Mouse (Mus musculus) embryonic facial prominence, embryonic 12.5 days (tissue): ENCODE data around the gene Gm17720. TPM values are rescaled to one million over a fixed set of nuclear protein-coding genes. Genes with fewer than 3 reads are reported as not detected.
"Not testable (repeated sequence)": the region's sequence is repeated elsewhere in the genome, so short reads cannot be mapped to it uniquely, and the experiment has no call there.

Experiments
- ATAC-seq: fragments of 200-750 bp; cut with Nextera tagmentation; 2 replicates; pipeline ENCODE4 v1.8.0; 2017; ENCODE audit not compliant: insufficient number of reproducible peaks, insufficient read depth, low FRiP score, low TSS enrichment
- H3K27ac ChIP-seq: fragments of 300-500 bp; sonication (generic); 2 replicates; pipeline ENCODE4 v1.5.1; 2016; ENCODE audit warnings: mild to moderate bottlenecking
- H3K27me3 ChIP-seq: fragments of 300-500 bp; sonication (generic); 2 replicates; pipeline ENCODE4 v1.6.1; 2016; ENCODE audit warnings: mild to moderate bottlenecking, moderate library complexity
- H3K36me3 ChIP-seq: fragments of 300-500 bp; sonication (generic); 2 replicates; pipeline ENCODE4 v1.6.1; 2016; ENCODE audit warnings: mild to moderate bottlenecking
- H3K4me1 ChIP-seq: fragments of 300-500 bp; sonication (generic); 2 replicates; pipeline ENCODE4 v1.6.1; 2016
- H3K4me2 ChIP-seq: fragments of 300-500 bp; sonication (generic); replicated peaks from 2 replicates; pipeline ENCODE4 v1.6.1; 2016; ENCODE audit warnings: mild to moderate bottlenecking, moderate library complexity
- H3K4me3 ChIP-seq: fragments of 300-500 bp; sonication (generic); 2 replicates; pipeline ENCODE4 v1.5.1; 2016; ENCODE audit warnings: mild to moderate bottlenecking
- H3K9ac ChIP-seq: fragments of 300-500 bp; sonication (generic); 2 replicates; pipeline ENCODE4 v1.6.1; 2016; ENCODE audit warnings: mild to moderate bottlenecking, moderate library complexity
- H3K9me3 ChIP-seq: fragments of 300-500 bp; sonication (generic); 2 replicates; pipeline ENCODE4 v1.6.1; 2016; ENCODE audit warnings: mild to moderate bottlenecking, moderate library complexity
- WGBS: fragments of 180-500 bp; shearing (Covaris S2); methylation state at CpG from one replicate; pipeline ENCODE4 v1.1.7; 2016; 5-methylcytosine and 5-hydroxymethylcytosine counted together
- polyA plus RNA-seq: library from polyadenylated mRNA; unstranded; fragments of >200 nt; fragmentation: Nextera tagmentation; extraction: Ambion mirVana; gene quantifications from 2 replicates; pipeline ENCODE4 v1.2.1, GENCODE M21; 2016

Gm17720 gene
- polyA plus RNA-seq, 1 experiment from 2014 or later = not detected

DNA sequence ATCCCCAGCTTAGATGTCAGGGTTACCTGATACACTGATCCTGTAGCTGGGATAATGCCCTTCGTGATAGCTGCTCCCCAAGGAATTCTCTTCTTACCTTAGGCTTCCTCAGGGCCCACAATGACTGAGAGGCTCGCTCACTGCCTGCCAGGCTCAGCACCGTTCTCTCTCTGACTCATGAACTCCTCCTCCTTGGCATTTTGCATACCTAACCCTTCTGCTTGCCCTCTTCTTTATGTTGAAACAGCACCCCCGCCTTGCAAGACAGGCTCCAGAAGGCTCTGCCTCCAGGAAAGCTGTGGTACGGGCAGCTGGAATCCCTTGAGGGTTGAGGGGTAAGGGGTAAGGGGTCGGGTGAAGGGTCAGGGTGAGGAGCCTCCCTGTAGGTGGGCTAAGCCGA lies 63.3 kb downstream of the Gm17720 start:
- ATAC-seq = no peak
- Histone ChIP-seq H3K9ac (no peak overlapping the region), H3K4me2 (no peak overlapping the region), H3K4me3 (no peak overlapping the region), H3K27me3 (0 out of 2 replicates have a peak, but pooled peaks cover 8% of the 10 kb centered on the region), H3K4me1 (no peaks in the 10 kb centered on the region), H3K27ac (no peak overlapping the region), H3K9me3 (no peaks in the 10 kb centered on the region), H3K36me3 (no peaks in the 10 kb centered on the region)
- 27% methylated on average over 7 of the region's 7 CpGs for WGBS

DNA sequence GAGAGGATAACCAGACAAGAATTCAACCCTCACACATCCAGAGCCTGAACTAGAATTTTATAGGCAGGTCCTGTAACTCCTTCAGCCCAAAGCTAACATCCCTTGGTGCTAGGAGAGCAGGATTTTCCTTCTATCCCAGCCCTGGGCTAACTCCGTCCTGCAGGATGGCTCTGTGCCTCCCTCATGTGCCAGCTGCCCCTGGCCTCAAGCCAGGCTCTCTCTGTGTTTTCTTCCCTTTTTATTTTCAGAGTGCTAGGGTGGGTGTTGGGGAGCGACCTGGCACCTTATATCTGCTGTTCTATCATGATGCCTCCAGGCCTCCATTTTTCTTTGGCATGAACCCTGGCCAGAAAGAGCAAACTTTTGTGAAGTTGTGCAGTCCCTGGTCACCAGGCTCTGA lies 66.4 kb downstream of the Gm17720 start:
- H3K36me3 ChIP-seq = no peaks in the 10 kb centered on the region
- H3K4me2 ChIP-seq = no peak overlapping the region
- no peak for ATAC-seq
- WGBS = 88% methylated on average over 2 of the region's 2 CpGs
- H3K9ac ChIP-seq = no peak overlapping the region
- H3K27ac ChIP-seq = no peak overlapping the region
- H3K4me3 ChIP-seq = no peak overlapping the region
- H3K27me3 ChIP-seq = 0 out of 2 replicates have a peak, but pooled peaks cover 8% of the 10 kb centered on the region
- no peaks in the 10 kb centered on the region for H3K9me3 ChIP-seq
- no peaks in the 10 kb centered on the region for H3K4me1 ChIP-seq

DNA sequence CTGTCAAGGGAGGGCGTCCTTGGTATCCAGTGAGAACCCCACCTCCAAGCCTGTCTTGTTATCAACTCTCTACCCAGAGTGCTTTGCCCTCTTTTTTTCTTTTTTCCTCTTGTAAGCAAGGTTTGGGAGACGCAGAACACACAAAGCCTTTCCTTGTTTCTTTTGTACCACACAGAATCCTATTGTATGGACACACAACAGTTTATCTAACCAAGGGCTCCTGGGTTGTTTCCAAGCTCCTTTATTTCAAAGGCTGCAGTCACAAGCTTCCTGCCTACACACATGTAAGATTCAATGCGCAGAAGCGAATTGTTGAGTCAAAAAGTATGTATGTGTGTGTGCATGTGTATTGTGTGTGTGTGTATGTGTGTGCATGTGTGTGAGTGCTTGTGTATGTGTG lies 68.2 kb downstream of the Gm17720 start:
- WGBS = 62% methylated on average over 4 of the region's 4 CpGs

DNA sequence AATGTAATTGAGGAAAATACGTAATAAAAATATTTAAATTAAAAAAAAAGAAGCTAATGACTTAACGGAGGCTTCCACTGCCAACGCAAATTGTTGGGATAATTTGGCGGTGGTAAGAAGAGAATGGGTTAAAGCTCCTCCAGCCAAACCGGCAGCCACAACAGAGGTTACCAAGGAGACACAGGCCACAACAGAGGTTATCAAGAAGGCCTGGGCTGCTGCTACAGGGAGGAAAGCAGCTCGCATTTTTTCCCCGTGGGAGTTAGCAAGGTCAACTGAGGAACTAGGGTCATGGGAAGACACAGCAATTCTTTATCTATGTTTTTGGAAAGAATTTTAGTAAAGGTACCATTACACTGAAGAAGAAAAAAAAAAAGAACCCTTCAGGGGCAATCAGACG lies 68.8 kb downstream of the Gm17720 start:
- H3K9me3 ChIP-seq, ATAC-seq, H3K36me3 ChIP-seq, H3K9ac ChIP-seq, H3K27ac ChIP-seq, H3K4me3 ChIP-seq, H3K4me2 ChIP-seq, H3K27me3 ChIP-seq, H3K4me1 ChIP-seq: not testable (repeated sequence)
- 25% methylated on average over 8 of the region's 8 CpGs for WGBS

More for the DNA sequence above, 68.2 kb downstream of the Gm17720 start:
- H3K36me3 ChIP-seq = no peaks in the 10 kb centered on the region
- no peak overlapping the region for H3K4me2 ChIP-seq
- H3K4me3 ChIP-seq = no peak overlapping the region
- no peak for ATAC-seq
- H3K4me1 ChIP-seq = no peaks in the 10 kb centered on the region
- H3K27ac ChIP-seq = no peak overlapping the region
- H3K27me3 ChIP-seq = 0 out of 2 replicates have a peak, but pooled peaks cover 7% of the 10 kb centered on the region
- H3K9me3 ChIP-seq = no peaks in the 10 kb centered on the region; the same call in 1 of the 2 replicates
- no peak overlapping the region for H3K9ac ChIP-seq

Other genes with a start within 250 kb of the Gm17720 start
- gene Phlpp2, start 234.2 kb downstream of the Gm17720 start, polyA plus RNA-seq = 4.2 TPM in 2 replicates
- 1.5 and 2.2 TPM in 2 replicates for gene Marveld3, start 140.6 kb downstream of the Gm17720 start, polyA plus RNA-seq
- gene Tat, start 112.3 kb downstream of the Gm17720 start, polyA plus RNA-seq = not detected in 2 replicates
- not detected in 2 replicates for gene Chst4, start 63.0 kb downstream of the Gm17720 start, polyA plus RNA-seq
- gene Zfp612, start 23.0 kb downstream of the Gm17720 start, polyA plus RNA-seq = 11.2 and 11.8 TPM in 2 replicates
- not detected in 2 replicates for gene Gm21964, start 1.5 kb downstream of the Gm17720 start, polyA plus RNA-seq
- 3.6 and 6.4 TPM in 2 replicates for gene Calb2, start 65.5 kb upstream of the Gm17720 start, polyA plus RNA-seq
- gene Cmtr2, start 112.9 kb upstream of the Gm17720 start, polyA plus RNA-seq = 9.0 and 9.4 TPM in 2 replicates
- gene Hydin, start 164.2 kb upstream of the Gm17720 start, polyA plus RNA-seq = 0.03 and 0.08 TPM in 2 replicates